Mouse (Mus musculus): ENCODE measurements around the gene Anln.
"Not testable (repeated sequence)": the region's sequence is repeated elsewhere in the genome, so short reads cannot be mapped to it uniquely, and the experiment has no call there.

Anln gene

DNA sequence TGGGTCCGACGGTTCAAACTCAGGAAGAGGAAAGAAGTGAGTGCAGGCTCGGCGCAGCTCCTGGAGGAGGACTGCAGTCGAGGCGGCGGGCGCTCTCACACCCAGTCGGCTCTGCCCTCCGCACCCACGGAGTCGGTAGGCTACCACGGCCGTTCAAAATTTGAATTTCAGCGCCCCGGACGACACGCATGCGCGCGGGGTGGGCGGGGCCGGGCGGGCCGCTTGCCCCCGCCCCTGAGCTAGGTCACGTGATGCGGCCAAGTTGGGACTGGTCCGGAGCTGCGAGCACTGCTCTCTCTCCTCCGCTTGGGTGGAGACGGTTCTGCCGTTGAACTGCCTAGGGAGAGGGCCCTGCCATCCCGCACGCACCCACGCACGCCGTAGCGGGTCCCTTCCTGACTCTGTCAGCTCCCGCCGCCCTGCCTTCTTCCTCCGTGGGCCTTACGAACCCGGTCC lies at the start of gene Anln:
TSS of gene Anln (minus strand) at position 168 of the 456 bp plus-strand sequence.
- in situ Hi-C loops (cut with MboI; ENCODE audit: low pct_unique_long_range_greater_than_20kb in 1 of 2, low sequenced_read_pairs in 2 of 2, unreplicated experiment in 1 of 2), result no loop called here

DNA sequence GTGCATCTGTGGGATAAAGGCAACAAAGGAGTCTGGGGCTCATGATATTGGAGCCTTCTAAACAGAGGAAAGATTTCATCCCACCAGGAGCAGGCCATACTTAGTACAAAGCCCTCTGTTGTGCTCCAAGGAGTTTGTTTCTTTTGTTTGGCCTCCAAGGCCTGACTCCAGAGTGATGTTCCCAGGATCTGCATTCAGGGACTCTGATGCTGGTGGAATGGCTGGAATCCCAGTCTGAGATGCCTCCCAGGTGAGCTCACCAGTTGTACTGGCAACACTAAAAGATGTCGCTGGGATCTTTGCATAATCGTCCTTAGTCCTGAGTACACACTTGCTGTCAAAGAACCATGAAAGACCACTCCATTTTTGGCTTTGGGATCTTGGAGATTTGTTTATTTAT lies 45.1 kb upstream of the Anln start:
- in situ Hi-C loops (cut with MboI; ENCODE audit: low pct_unique_long_range_greater_than_20kb in 1 of 2, low sequenced_read_pairs in 2 of 2, unreplicated experiment in 1 of 2), result no loop called here

DNA sequence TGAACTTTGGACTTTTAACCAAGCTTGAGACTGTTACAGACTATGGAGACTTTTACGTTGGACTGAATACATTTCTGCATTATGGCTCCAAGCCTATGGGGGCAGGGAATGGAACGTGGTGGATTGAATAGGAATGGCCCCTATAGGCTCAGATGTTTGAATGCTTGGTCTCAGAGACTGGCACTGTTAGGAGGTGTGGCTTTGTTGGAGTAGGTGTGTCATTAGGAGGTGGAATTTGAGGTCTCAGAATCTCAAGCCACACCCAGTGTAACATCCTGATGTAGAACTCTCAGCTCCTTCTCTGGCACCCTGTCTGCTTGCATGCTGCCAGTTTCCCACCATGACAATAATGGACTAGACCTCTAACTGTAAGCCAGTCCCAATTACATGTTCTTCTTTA lies 44.2 kb upstream of the Anln start:
- in situ Hi-C loops (cut with MboI; ENCODE audit: low pct_unique_long_range_greater_than_20kb in 1 of 2, low sequenced_read_pairs in 2 of 2, unreplicated experiment in 1 of 2), result no loop called here

DNA sequence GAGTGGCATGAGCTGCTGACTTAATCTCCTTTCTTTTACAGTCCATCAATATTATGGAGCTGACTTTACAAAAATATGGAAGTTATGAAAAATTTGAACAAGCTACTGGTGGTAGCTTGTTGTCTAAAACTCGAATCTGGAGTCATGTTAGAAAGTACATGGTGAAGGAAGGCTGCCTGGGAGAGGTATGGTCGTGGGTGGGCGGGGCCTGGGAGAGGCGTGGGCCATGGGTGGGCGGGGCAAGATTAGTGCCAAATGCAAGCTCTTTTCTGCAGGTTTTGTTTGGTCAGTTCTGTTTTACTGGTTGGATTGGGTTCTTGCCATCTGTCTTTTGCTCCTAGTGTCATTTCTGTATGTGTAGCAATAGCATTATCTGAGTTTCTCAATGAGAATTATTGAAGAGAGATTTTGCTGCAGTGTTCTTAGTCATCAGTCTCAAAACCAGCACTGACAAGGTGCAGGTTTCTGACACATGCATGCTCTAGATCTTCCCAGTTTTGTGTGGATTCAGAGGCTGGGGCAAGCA lies 41.4 kb upstream of the Anln start:
- in situ Hi-C loops (cut with MboI; ENCODE audit: low pct_unique_long_range_greater_than_20kb in 1 of 2, low sequenced_read_pairs in 2 of 2, unreplicated experiment in 1 of 2), result no loop called here

DNA sequence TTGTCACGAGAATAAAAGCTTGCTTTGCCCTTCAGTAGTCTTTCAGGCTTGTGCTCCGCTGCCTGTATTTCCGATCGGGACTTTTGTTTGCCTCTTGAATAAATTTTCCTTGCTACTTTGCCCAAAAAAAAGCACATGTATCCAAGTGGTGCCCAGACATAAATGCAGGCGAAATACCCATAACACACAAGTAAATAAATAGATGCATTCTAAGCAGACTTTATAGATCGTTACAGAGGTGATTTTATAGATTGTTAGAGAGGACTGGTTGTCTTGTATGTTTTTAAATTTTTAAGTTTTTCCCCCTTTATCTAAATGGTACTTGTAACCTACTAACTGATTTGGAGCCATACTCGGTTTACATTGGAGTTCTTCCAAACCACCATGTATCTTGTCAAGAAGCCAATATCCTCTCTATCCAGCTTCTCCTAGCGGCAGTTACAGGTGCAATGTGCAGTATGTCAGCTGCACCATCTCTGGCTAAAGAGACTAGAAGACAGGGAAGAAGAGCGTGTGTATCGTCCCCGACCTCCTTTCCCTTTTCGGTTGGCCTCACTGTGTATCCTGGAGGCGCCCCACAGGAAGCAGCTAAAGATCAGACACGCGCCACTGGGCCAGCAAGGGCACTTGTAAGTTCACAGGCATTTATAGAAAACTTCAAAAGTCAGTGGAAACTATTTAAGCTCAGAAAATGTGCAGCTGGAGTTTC lies 40.7 kb upstream of the Anln start:
- in situ Hi-C loops (cut with MboI; ENCODE audit: low pct_unique_long_range_greater_than_20kb in 1 of 2, low sequenced_read_pairs in 2 of 2, unreplicated experiment in 1 of 2), result no loop called here

DNA sequence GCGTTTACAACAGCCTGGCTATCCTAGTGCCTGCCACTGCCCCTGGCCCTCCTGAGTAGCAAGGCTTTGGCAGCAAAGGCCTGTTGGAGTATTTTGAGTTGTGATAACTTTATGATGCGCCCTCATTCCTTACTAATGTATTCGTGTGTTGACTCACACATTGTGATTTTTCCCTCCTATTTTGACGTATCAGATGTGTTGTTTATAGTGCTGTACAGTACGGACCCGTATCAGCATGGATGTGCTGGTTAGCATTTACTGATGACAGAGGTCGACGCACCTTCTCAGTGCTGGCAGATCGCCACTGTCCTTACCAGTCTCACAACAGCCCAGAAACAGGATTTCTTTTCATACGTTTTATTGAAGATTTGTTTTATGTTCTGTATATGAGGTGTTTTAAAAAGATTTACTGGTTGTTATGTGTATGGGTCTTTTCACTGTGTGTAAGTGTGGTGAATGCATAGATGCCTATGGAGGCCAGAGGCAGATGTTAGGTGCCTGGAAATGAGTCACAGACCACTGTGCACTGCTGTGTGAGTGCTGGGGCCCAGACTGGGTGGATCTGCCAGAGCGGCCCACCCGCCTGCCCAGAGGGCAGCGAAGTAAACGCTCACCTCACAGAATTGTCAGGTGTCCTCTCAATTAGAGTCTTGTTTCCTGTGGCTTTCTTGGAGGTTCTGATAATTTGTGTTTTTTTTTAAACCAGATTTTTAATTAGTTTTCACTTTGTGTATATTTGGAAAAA lies 39.9 kb upstream of the Anln start:
- in situ Hi-C loops (cut with MboI; ENCODE audit: low pct_unique_long_range_greater_than_20kb in 1 of 2, low sequenced_read_pairs in 2 of 2, unreplicated experiment in 1 of 2), result no loop called here

GRCm38 (mm10) chr9:22428028-22428665 lies 39.2 kb upstream of the Anln start:
- in situ Hi-C loops (cut with MboI; ENCODE audit: low pct_unique_long_range_greater_than_20kb in 1 of 2, low sequenced_read_pairs in 2 of 2, unreplicated experiment in 1 of 2), result no loop called here

DNA sequence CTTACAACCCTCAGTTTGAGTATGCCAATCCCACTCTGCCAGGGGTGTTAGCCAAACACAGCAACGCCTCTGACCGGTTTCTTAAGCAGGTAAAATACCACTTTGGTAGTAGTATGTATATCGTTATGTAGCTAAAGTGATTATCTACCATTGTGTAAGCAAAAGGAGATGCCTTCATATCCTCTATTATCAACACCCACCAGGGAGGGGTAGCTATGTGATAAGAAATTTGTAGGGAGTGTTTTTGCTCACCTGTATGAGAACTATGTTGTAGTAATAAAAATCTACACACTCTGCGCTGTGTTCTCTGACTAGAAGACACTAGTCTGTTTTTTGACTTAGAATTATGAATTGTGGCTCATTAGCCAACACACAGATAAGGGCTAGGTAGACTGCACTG lies 35.7 kb upstream of the Anln start:
- in situ Hi-C loops (cut with MboI; ENCODE audit: low pct_unique_long_range_greater_than_20kb in 1 of 2, low sequenced_read_pairs in 2 of 2, unreplicated experiment in 1 of 2), result no loop called here

- in situ Hi-C loops (cut with MboI; ENCODE audit: low pct_unique_long_range_greater_than_20kb in 1 of 2, low sequenced_read_pairs in 2 of 2, unreplicated experiment in 1 of 2), result no loop called here
Measured at GRCm38 (mm10) chr9:22424196-22424595, 35.2 kb upstream of the Anln start.

GRCm38 (mm10) chr9:22423507-22423906 lies 34.5 kb upstream of the Anln start:
- in situ Hi-C loops (cut with MboI; ENCODE audit: low pct_unique_long_range_greater_than_20kb in 1 of 2, low sequenced_read_pairs in 2 of 2, unreplicated experiment in 1 of 2), result no loop called here

DNA sequence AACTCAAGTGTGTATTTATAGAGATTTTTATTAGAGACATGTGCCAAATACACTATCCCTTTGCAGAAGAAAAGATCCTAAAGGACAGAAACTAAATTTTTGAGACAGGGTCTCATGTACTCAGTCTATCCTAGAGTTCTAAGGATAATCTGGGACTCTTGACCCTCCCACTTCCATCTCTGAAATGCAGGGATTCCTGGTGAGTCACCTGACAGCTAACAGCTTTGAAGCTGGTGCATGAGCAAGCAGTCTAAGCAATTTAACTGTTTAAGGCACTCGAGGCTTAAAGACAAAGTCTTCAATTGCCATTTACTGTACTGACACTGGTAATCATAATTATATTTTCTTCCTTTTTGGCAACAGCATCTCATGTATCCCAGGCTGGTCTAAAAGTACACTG lies 33.6 kb upstream of the Anln start:
- in situ Hi-C loops (cut with MboI; ENCODE audit: low pct_unique_long_range_greater_than_20kb in 1 of 2, low sequenced_read_pairs in 2 of 2, unreplicated experiment in 1 of 2), result no loop called here

- in situ Hi-C loops (cut with MboI; ENCODE audit: low pct_unique_long_range_greater_than_20kb in 1 of 2, low sequenced_read_pairs in 2 of 2, unreplicated experiment in 1 of 2), result no loop called here
Measured at GRCm38 (mm10) chr9:22420491-22420890, 31.5 kb upstream of the Anln start.

DNA sequence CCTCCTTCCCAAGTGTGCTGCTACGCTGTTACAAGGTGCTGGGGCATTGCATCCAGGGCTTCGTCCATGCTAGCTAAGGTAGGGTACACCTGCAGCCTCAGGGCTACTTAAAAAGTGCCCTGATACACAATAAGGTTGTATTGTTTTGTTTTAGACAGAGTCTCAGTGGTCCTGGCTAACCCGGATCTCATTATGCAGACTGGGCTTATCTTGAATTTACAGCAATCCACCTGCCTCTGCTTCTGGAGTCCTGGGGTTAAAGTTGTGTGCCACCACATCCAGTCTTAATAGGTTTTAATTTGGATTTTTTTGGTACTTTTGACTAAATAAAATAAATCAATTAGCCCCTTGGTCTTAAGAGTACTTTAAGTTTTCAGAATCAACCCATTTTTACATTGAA lies 30.9 kb upstream of the Anln start:
- in situ Hi-C loops (cut with MboI; ENCODE audit: low pct_unique_long_range_greater_than_20kb in 1 of 2, low sequenced_read_pairs in 2 of 2, unreplicated experiment in 1 of 2), result no loop called here

- in situ Hi-C loops (cut with MboI; ENCODE audit: low pct_unique_long_range_greater_than_20kb in 1 of 2, low sequenced_read_pairs in 2 of 2, unreplicated experiment in 1 of 2), result no loop called here
Measured at GRCm38 (mm10) chr9:22417547-22417946, 28.6 kb upstream of the Anln start.

GRCm38 (mm10) chr9:22416187-22416586 lies 27.2 kb upstream of the Anln start:
- in situ Hi-C loops (cut with MboI; ENCODE audit: low pct_unique_long_range_greater_than_20kb in 1 of 2, low sequenced_read_pairs in 2 of 2, unreplicated experiment in 1 of 2), result no loop called here

GRCm38 (mm10) chr9:22411002-22411857 lies 22.2 kb upstream of the Anln start, which contains the start of gene 9530077C05Rik:
TSS of gene 9530077C05Rik (plus strand) at chr9:22411513.
- in situ Hi-C loops (cut with MboI; ENCODE audit: low pct_unique_long_range_greater_than_20kb in 1 of 2, low sequenced_read_pairs in 2 of 2, unreplicated experiment in 1 of 2), result no loop called here

DNA sequence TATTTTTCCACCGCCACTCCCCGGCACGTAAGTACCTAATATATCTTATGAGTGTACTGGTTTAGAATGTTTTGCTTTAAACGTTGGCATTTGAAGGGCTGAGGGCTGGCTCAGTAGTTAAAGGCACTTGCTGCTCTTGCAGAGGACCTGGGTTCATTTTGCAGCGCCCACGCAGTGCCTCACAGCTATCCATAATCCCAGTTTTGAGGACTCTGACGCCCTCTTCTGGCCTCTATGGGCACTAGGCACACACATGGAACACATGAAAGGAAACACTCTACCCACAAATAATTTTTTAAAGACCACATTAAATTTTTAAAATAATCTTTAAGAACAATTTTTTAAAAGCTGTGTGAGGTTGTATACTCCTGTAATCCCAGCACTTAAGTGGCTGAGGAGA lies 20.5 kb upstream of the Anln start:
- in situ Hi-C loops (cut with MboI; ENCODE audit: low pct_unique_long_range_greater_than_20kb in 1 of 2, low sequenced_read_pairs in 2 of 2, unreplicated experiment in 1 of 2), result no loop called here

GRCm38 (mm10) chr9:22408344-22408743 lies 19.4 kb upstream of the Anln start:
- in situ Hi-C loops (cut with MboI; ENCODE audit: low pct_unique_long_range_greater_than_20kb in 1 of 2, low sequenced_read_pairs in 2 of 2, unreplicated experiment in 1 of 2), result not testable (repeated sequence)

Measured in mouse embryonic stem cell (cell line).